Comparison of ENCODE assay signal across 27 mouse cellular contexts in genomic region chr12:104972860-104973259, GRCm38 (mm10). TPM values are rescaled to one million over a fixed set of nuclear protein-coding genes. Genes with fewer than 3 reads are reported as not detected.
DNase-seq lines count a peak whose midpoint lies in the region; ATAC-seq and TF ChIP-seq lines count a peak whose summit lies in the region.
"Had no signal": no experiment of that assay in that cellular context is flagged by ENCODE, and none has a peak within 500 bp of the region (broad histone marks: within the 10 kb centered on the region; RNA-seq: fewer than 3 reads in every experiment).

No protein-coding gene starts in this region.

- H3K27ac ChIP-seq in heart, embryonic 16.5 days (ENCODE audit: low read length), result no peak overlapping the region
- H3K27ac ChIP-seq in heart, embryonic 10.5 days, result no peak overlapping the region
- H3K27ac ChIP-seq in lung, embryonic 14.5 days (ENCODE audit: low read depth), result no peak overlapping the region
- no peak overlapping the region for H3K27ac ChIP-seq in hindbrain, embryonic 12.5 days
- no peak overlapping the region for H3K27ac ChIP-seq in midbrain, embryonic 11.5 days (ENCODE audit: low read depth, low read length)
- H3K27ac ChIP-seq: hindbrain, embryonic 15.5 days; kidney, embryonic 15.5 days; liver, embryonic 13.5 days; macrophage; neural tube, embryonic 15.5 days; stomach, embryonic 15.5 days had no signal

- 0 out of 2 replicates have a peak, but pooled peaks have one; percentile 47 for ATAC-seq in heart, embryonic 16.5 days (replicated peaks; ENCODE audit: extremely low read depth, insufficient read depth, low FRiP score)
- ATAC-seq in lung, embryonic 14.5 days (ENCODE audit: insufficient read depth), result no peak
- ATAC-seq in hindbrain, embryonic 12.5 days (ENCODE audit: low FRiP score), result no peak
- ATAC-seq in midbrain, embryonic 11.5 days (ENCODE audit: low FRiP score), result no peak
- ATAC-seq: forebrain, embryonic 16.5 days; inflammation-experienced regulatory T-cells, adult 6 months had no signal

- no peak for TF ChIP-seq POLR2A in brain, embryonic 14.5 days (IDR thresholded peaks at IDR 0.05; ENCODE audit: borderline replicate concordance, extremely low read depth, insufficient read depth, insufficient read length, poor library complexity, severe bottlenecking)

- peaks cover 14% of the 10 kb centered on the region for H3K4me1 ChIP-seq in heart, embryonic 16.5 days (ENCODE audit: control insufficient read depth, insufficient read depth, low read length)
- H3K4me1 ChIP-seq in heart, embryonic 10.5 days, result 0 out of 2 replicates have a peak, but pooled peaks cover 5% of the 10 kb centered on the region
- H3K4me1 ChIP-seq in lung, embryonic 14.5 days (ENCODE audit: insufficient read depth), result 0 out of 2 replicates have a peak, but pooled peaks cover 2% of the 10 kb centered on the region
- H3K4me1 ChIP-seq in hindbrain, embryonic 12.5 days, result no peaks in the 10 kb centered on the region
- peaks cover 5% of the 10 kb centered on the region; the same call in 1 of the 2 replicates for H3K4me1 ChIP-seq in midbrain, embryonic 11.5 days (ENCODE audit: control insufficient read depth, insufficient read depth, low read length)
- H3K4me1 ChIP-seq: hindbrain, embryonic 15.5 days; liver, embryonic 13.5 days; neural tube, embryonic 15.5 days; stomach, embryonic 15.5 days had no signal

- no peak for DNase-seq in heart, embryonic 10.5 days (ENCODE audit: low spot score)
- peak; percentile 72 for DNase-seq in lung, embryonic 14.5 days
- no peak for DNase-seq in lung, postnatal 36 days
- DNase-seq in 416B (ENCODE audit: low read depth), result peak; percentile 72
- DNase-seq in brain, embryonic 14.5 days (ENCODE audit: low read depth), result peak; percentile 8
- DNase-seq in midbrain, embryonic 11.5 days (ENCODE audit: low spot score, missing footprints), result no peak
- DNase-seq: adrenal gland, postnatal 10 days; cerebellum, adult 11-12 months; cerebellum, adult 9-11 months; gastrocnemius, postnatal 14 days; heart, adult 11 months; kidney, adult 18-20 months; kidney, postnatal 25 days; liver, embryonic 13.5 days; lung, adult 18-20 months; midbrain, embryonic 14.5 days; right cerebral cortex, postnatal 25 days had no signal

- H3K4me2 ChIP-seq in heart, embryonic 16.5 days (ENCODE audit: low read depth, low read length), result no peak overlapping the region
- H3K4me2 ChIP-seq in lung, embryonic 14.5 days, result no peak overlapping the region
- no peak overlapping the region for H3K4me2 ChIP-seq in hindbrain, embryonic 12.5 days (replicated peaks)
- H3K4me2 ChIP-seq in midbrain, embryonic 11.5 days, result no peak overlapping the region
- H3K4me2 ChIP-seq: hindbrain, embryonic 15.5 days; kidney, embryonic 15.5 days; liver, embryonic 13.5 days; neural tube, embryonic 15.5 days; stomach, embryonic 15.5 days had no signal

- 50% methylated on average over 6 of the region's 6 CpGs for WGBS in heart, embryonic 16.5 days
- WGBS in heart, embryonic 10.5 days, result 69% methylated on average over 6 of the region's 6 CpGs
- WGBS in lung, embryonic 14.5 days, result 61% methylated on average over 6 of the region's 6 CpGs
- 81% methylated on average over 6 of the region's 6 CpGs for WGBS in hindbrain, embryonic 12.5 days
- 82% methylated on average over 6 of the region's 6 CpGs for WGBS in midbrain, embryonic 11.5 days

- no peak overlapping the region for H3K9ac ChIP-seq in heart, embryonic 16.5 days (ENCODE audit: low read length)
- H3K9ac ChIP-seq in lung, embryonic 14.5 days, result no peak overlapping the region
- no peak overlapping the region for H3K9ac ChIP-seq in hindbrain, embryonic 12.5 days
- no peak overlapping the region for H3K9ac ChIP-seq in midbrain, embryonic 11.5 days (ENCODE audit: low read length)
- H3K9ac ChIP-seq: hindbrain, embryonic 15.5 days; kidney, embryonic 15.5 days; liver, embryonic 13.5 days; neural tube, embryonic 15.5 days; stomach, embryonic 15.5 days had no signal

- H3K4me3 ChIP-seq in heart, embryonic 16.5 days (ENCODE audit: low read length), result no peak overlapping the region
- no peak overlapping the region for H3K4me3 ChIP-seq in heart, embryonic 10.5 days
- H3K4me3 ChIP-seq in lung, embryonic 14.5 days (ENCODE audit: low read depth, low read length), result no peak overlapping the region
- H3K4me3 ChIP-seq in hindbrain, embryonic 12.5 days, result no peak overlapping the region
- H3K4me3 ChIP-seq in midbrain, embryonic 11.5 days (ENCODE audit: low read depth, low read length), result no peak overlapping the region
- H3K4me3 ChIP-seq: erythroblast, embryonic 14.5 days; hindbrain, embryonic 15.5 days; kidney, embryonic 15.5 days; liver, embryonic 13.5 days; neural tube, embryonic 15.5 days; stomach, embryonic 15.5 days had no signal

- H3K9me3 ChIP-seq in heart, embryonic 16.5 days (replicated peaks; ENCODE audit: control insufficient read depth, low read length), result peaks cover 4% of the 10 kb centered on the region; the same call in 1 of the 2 replicates
- H3K9me3 ChIP-seq in heart, embryonic 10.5 days, result 0 out of 2 replicates have a peak, but pooled peaks cover 4% of the 10 kb centered on the region
- H3K9me3 ChIP-seq in lung, embryonic 14.5 days (ENCODE audit: low read depth, low read length), result no peaks in the 10 kb centered on the region; the same call in 1 of the 2 replicates
- peaks cover 5% of the 10 kb centered on the region; the same call in 1 of the 2 replicates for H3K9me3 ChIP-seq in hindbrain, embryonic 12.5 days (replicated peaks)
- H3K9me3 ChIP-seq in midbrain, embryonic 11.5 days (ENCODE audit: control insufficient read depth, low read length), result no peaks in the 10 kb centered on the region
- H3K9me3 ChIP-seq: hindbrain, embryonic 15.5 days; kidney, embryonic 15.5 days; neural tube, embryonic 15.5 days; stomach, embryonic 15.5 days had no signal

- TF ChIP-seq CTCF in lung, embryonic 14.5 days (IDR thresholded peaks at IDR 0.05; ENCODE audit: low read depth), result no peak
- no peak for TF ChIP-seq CTCF in brain, embryonic 14.5 days (IDR thresholded peaks at IDR 0.05; ENCODE audit: borderline replicate concordance, extremely low read depth, insufficient read depth, insufficient read length)

- peaks cover 4% of the 10 kb centered on the region; the same call in 1 of the 2 replicates for H3K36me3 ChIP-seq in heart, embryonic 16.5 days (ENCODE audit: control insufficient read depth, insufficient read depth)
- H3K36me3 ChIP-seq in heart, embryonic 10.5 days, result no peaks in the 10 kb centered on the region
- no peaks in the 10 kb centered on the region for H3K36me3 ChIP-seq in lung, embryonic 14.5 days (ENCODE audit: insufficient read depth)
- H3K36me3 ChIP-seq in hindbrain, embryonic 12.5 days, result no peaks in the 10 kb centered on the region
- H3K36me3 ChIP-seq in midbrain, embryonic 11.5 days (ENCODE audit: control insufficient read depth, insufficient read depth, low read length), result no peaks in the 10 kb centered on the region
- H3K36me3 ChIP-seq: hindbrain, embryonic 15.5 days; kidney, embryonic 15.5 days; neural tube, embryonic 15.5 days; stomach, embryonic 15.5 days had no signal

- H3K27me3 ChIP-seq in heart, embryonic 16.5 days (ENCODE audit: control insufficient read depth, insufficient read depth, low read length), result no peaks in the 10 kb centered on the region
- H3K27me3 ChIP-seq in heart, embryonic 10.5 days (ENCODE audit: insufficient read depth, poor library complexity, severe bottlenecking), result no peaks in the 10 kb centered on the region; the same call in 1 of the 2 replicates
- H3K27me3 ChIP-seq in lung, embryonic 14.5 days (ENCODE audit: insufficient read depth, low read length), result peaks cover 16% of the 10 kb centered on the region
- no peaks in the 10 kb centered on the region for H3K27me3 ChIP-seq in hindbrain, embryonic 12.5 days
- no peaks in the 10 kb centered on the region for H3K27me3 ChIP-seq in midbrain, embryonic 11.5 days (ENCODE audit: control insufficient read depth, insufficient read depth, low read length)
- H3K27me3 ChIP-seq: kidney, embryonic 15.5 days; liver, embryonic 13.5 days; neural tube, embryonic 15.5 days; stomach, embryonic 15.5 days had no signal

RNA-seq across cellular contexts. Expression of gene Syne3, which starts 36.7 kb away (rescaled TPM):
- polyA plus RNA-seq in heart, embryonic 16.5 days (2015; fragmentation: Nextera tagmentation; extraction: Ambion mirVana), result 1.9 and 2.0 TPM in 2 replicates
- polyA plus RNA-seq in heart, embryonic 10.5 days (2016; fragmentation: Nextera tagmentation; extraction: Ambion mirVana), result 0.21 and 0.41 TPM in 2 replicates
- polyA plus RNA-seq in lung, embryonic 14.5 days (2014; fragmentation: Nextera tagmentation; extraction: Ambion mirVana), result 0.29 and 0.39 TPM in 2 replicates
- polyA plus RNA-seq in brain, embryonic 14.5 days (2012; rRNA removed), result 0.34 and 0.44 TPM in 2 replicates
- polyA plus RNA-seq in hindbrain, embryonic 12.5 days (2016; fragmentation: Nextera tagmentation; extraction: Ambion mirVana), result 0.21 and 0.47 TPM in 2 replicates
- polyA plus RNA-seq in midbrain, embryonic 11.5 days (2014; fragmentation: Nextera tagmentation; extraction: Ambion mirVana), result 0.10 TPM in 1 of 2 replicates, not detected in the other

RNA-seq across cellular contexts. Expression of gene Glrx5, which starts 59.6 kb away (rescaled TPM):
- polyA plus RNA-seq in heart, embryonic 16.5 days (2015; fragmentation: Nextera tagmentation; extraction: Ambion mirVana), result 170 and 173 TPM in 2 replicates
- polyA plus RNA-seq in heart, embryonic 10.5 days (2016; fragmentation: Nextera tagmentation; extraction: Ambion mirVana), result 253 and 312 TPM in 2 replicates
- polyA plus RNA-seq in lung, embryonic 14.5 days (2014; fragmentation: Nextera tagmentation; extraction: Ambion mirVana), result 177 and 186 TPM in 2 replicates
- polyA plus RNA-seq in brain, embryonic 14.5 days (2012; rRNA removed), result 71.3 and 95.6 TPM in 2 replicates
- 149 and 157 TPM in 2 replicates for polyA plus RNA-seq in hindbrain, embryonic 12.5 days (2016; fragmentation: Nextera tagmentation; extraction: Ambion mirVana)
- 186 and 197 TPM in 2 replicates for polyA plus RNA-seq in midbrain, embryonic 11.5 days (2014; fragmentation: Nextera tagmentation; extraction: Ambion mirVana)

Comparison
In these comparisons a context has a peak if more than half of its experiments do, and no peak if none do; other contexts are left out.
1. DNase-seq: peak in lung, embryonic 14.5 days (single experiment), 416B (single experiment) and brain, embryonic 14.5 days (single experiment); none in heart, embryonic 10.5 days (single experiment), lung, postnatal 36 days (single experiment) and midbrain, embryonic 11.5 days (single experiment).